Mouse (Mus musculus) heart, postnatal 4 days (tissue): ENCODE measurements around the gene Cxcl15. TPM values are rescaled to one million over a fixed set of nuclear protein-coding genes. Genes with fewer than 3 reads are reported as not detected.
A peak's percentile ranks its signal among the peaks of the same experiment; 100 is the strongest.
"Not testable (repeated sequence)": the region's sequence is repeated elsewhere in the genome, so short reads cannot be mapped to it uniquely, and the experiment has no call there.

Source experiments
- DNase-seq: peaks from one replicate; pipeline ENCODE4 v3.0.0; 2021
- microRNA-seq, 2 experiments: library from miRNA; unstranded; fragments of <30 nt; microRNA quantifications; one replicate each; pipeline ENCODE4 v1.2.0; 2021 to 2022
- total RNA-seq, 2 experiments: library from RNA; stranded (reverse); gene quantifications; 2 replicates each; pipeline ENCODE4 v1.2.3; 2021

Gene Cxcl15
- total RNA-seq, 2 experiments from 2014 or later = not detected

DNA sequence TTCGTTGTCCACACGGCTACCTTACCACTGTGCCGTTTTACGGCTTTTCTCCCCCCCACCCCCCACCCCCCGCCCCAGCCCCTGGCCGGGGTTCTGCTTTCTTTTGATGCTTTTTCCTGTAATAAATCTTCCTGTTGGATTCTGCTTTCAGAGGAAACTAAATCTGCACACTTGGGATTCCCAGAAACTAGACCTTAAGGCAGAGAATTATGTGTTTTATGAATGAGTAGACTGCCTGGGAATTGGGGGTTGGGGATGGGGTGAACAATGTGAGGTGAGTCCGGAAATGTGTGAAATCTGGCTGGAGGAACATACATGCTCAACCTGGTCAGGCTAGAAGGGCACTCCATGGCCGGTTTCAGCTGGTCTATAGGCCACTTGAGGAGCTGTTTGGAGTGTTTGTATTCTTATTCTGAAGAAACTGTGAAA is 4.2 kb upstream of the Cxcl15 start:
- DNase-seq = no peak

DNA sequence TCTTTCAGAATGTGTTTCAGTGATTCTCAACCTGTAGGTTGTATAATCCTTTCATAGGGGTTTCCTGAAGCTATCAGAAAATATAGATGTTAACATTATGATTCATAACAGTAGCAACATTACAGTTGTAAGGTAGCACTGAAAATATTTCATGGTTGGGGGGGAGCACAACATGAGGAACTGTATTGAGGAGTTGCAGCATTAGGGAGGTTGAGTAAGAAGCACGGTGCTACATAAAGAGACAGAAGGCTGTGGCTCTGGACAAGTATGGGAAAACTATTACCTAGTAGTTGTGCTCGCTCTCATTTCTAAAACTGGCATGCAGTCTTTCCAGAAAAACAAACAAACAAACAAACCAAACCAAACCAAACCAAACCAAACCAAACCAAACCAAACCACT is 1.1 kb downstream of the Cxcl15 start:
- DNase-seq = not testable (repeated sequence)

DNA sequence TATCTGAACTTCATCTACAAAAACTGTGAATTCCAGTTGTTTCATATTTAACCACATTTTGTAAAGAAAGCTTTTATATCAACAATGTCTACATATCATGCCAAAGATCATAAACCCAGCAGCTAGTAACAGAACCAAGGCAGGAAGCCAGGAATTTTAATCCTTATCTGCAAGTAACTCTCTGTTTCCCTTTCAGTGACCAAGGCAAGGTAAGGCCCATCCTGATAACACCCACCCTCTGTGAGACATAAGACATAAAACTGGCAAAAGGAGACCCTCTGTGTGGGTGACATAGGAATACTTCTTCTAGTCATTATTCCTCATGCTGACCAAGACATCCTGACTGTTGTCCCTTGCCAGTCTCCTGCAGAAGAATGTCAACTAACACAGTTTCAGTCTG is 10.2 kb downstream of the Cxcl15 start:
- no peak for DNase-seq

DNA sequence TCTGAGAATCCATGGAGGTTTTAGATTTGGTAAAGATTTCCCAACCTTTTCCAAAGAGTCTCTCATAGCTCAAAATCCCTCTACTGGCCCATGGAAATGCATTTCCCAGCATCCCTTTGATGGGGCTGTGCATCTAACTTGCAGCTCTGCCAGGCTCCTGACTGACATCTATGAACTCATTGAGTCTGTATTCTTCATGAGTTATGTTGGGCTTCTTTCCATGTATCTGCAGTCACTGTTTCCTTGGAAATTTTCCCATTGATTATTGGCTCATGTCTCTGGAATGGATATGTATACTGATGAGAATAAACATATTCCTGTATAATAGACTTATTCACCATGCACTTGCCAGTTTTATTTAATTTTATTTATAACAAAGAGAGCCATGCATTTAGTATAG is 11.7 kb downstream of the Cxcl15 start:
- DNase-seq = no peak

DNA sequence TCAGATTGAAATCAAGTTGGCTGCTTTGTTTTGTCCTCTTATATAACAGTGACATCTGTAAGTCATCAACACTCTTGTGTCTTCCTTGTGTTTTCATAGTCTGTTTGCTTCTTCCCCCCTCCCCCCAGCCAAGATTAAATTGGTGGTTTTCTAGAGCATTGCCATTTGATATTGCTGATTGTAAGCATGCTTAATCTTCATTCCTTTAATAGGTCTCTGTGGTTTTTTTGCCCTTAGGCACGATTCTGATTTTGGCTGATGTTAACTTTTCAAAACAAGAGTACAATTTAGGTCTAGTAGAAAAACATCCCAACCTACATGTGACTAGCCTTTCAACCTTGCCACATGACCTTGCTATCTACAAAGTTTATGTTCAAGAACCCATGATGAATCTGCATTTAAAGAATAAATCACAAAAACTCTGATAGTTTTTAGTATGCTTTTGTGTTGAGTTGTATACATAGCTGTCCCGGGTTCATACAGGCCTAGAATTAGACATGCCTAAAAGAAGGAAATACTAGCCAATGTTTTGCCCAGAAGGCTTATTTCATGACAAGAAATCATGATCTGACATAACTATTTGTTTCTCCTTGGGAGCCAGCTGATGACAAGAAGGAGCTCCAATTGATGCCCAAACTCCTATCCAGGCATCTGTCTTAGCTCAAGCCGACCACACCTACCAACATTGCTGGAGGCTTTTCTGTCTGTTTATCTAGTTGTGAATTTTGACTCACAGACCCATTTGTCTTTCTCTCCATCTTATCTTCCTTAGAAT is 13.0 kb downstream of the Cxcl15 start:
- DNase-seq = no peak

DNA sequence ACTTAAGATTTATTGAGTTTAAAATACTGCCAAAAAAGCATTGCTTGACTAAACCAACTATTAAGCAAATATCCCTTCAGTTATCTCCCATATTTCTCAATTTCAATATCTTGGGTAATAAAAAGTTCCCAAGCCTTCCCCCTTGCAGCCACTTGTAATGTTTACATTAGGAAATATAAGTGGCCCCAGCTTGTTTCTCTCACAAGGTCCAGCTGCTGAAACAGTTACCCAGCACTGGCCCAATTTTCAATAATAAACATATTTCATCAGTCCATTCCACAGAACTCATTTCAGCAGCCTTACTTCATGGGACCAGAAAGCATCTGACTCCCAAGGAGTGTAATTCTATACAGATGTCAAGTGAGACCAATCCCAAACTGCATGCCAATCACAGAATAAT is 25.4 kb downstream of the Cxcl15 start:
- no peak for DNase-seq

DNA sequence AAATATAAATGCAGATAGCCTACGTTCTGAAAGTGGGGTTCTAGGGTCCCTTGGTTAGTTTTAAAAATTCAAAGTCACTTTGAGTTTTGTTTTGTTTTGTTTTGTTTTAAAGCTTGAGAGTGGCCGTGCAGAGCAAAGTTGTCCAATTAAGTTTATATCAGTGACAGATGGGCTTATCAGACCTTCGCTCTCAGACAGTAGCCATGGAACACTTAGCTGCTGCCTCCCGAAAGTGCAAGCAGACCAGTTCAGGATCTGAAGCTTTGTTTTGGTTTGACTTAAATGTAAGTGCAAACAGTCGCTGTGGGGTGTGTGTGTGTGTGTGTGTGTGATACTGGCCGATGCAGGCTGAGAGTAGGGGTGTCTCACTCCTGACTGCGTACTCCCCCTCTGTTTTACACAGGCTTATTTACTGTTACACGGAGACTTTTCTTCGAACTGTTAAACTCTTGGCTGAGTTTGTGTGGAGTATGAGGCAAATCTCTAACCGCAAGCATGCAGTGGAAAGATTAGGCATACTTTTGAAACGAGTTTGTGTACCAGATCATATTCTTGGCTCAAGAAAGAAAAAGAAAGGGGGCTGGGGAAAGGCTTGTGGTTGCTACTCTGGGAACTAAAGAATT is 37.9 kb downstream of the Cxcl15 start:
- DNase-seq = peak; percentile 10

DNA sequence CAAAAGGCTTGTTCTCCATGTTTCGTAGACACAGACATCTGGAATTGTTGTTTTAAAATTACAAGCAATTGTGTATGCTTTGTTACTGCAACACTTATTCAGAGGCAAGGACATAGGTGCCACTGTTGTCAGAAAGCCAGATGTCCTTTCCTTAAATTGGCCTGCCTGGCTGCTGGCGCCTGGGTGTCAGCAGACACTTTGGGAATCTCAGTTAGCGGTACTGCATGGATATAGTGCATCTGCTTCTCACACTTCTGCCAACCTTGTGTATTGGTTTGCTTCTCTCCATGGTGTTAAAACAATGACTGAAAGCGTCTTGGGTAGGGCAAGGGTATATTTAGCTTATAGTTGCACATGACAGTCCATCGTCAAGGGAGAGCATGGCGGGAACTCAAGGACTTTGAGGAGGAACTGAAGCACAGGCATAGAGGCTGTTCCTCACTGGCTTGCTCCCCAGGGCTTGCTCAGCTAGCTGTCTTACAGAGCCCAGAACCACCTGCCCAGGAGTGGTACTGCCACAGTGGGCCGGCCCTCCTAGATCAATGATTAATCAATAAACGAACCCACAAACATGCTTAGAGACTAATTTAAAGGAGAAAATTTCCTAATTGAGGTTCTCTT is 38.5 kb downstream of the Cxcl15 start:
- DNase-seq = no peak

DNA sequence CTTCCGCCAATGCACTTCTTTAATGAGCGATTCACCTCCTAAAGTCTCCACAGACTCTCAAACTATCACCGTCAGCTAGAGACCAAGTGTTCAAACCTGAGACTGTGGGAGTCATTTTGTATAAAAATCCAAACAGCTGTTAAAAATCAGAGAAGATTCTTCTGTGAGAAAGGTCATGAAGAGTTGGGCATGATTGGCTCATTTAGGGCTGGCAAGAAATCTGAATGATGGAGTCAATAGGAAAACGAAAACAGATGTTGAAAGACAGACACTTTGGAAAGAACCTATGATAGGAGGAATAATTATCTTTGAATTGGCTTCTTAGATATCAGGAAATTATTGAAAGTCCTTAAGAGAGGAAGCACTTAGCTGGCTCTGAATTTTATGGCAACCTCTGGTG is 40.1 kb downstream of the Cxcl15 start:
- DNase-seq = no peak

DNA sequence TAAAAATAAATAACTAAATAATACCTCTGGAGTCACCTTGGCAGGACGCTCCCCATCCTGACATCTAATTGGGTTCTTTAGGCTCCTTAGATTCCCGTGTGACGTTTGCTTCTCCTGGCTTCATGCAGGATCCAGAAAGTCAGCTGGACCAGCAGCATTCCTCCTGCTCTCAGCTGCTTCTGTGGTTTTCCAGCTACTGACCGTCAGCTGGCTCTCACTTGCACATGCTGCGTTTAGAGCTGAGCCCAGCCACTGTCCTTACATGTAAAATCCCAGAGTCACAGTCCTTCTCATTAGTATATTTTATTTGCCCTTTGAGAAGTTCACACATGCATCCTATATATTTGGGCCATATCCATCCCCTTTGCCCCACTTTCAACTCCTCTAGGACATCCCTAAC is 44.2 kb downstream of the Cxcl15 start:
- DNase-seq = peak; percentile 47

DNA sequence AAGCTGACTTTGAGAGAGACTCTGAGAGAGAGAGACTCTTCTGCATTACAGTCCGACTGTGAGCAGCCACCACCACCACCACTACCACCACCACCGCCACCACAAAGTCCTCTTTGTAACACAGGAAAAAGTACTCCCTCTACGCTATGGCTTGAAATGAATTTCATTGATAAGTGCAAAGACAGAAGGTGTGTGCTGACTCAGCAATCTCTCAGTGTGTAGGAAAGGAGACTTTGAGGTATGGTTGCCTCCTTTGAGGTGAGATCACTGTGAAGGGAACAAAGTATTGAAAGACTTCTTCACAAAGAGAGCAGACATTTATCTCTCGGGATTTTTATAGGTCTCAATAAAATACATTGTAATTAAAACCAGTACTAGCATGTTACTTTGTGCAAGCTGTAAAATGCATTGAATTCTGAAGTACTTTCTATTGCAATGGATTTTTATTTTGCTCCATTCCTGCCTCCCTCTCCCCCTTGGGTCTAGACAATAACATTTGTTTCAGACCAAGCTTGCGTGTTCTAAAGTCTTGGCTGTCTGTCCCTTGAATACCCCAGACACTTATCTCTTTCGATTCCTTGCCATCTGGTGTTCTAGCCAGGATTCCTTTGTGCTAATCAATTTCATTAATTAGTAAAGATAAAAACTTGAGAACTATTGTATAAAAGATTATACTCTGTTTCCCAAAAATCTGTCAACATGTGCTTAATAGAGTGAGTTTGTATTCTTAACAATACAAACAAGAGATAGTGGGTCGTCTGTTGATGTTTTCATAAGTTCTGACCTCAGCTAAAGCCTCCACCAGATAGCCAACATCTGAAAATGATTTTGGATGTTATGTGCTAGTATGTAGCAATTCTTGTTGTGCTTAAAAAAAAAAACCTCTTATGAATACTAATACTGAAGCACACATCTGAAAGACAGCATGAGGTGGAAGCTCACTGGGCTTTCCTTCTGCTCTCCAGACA is 46.9 kb downstream of the Cxcl15 start:
- no peak for DNase-seq

DNA sequence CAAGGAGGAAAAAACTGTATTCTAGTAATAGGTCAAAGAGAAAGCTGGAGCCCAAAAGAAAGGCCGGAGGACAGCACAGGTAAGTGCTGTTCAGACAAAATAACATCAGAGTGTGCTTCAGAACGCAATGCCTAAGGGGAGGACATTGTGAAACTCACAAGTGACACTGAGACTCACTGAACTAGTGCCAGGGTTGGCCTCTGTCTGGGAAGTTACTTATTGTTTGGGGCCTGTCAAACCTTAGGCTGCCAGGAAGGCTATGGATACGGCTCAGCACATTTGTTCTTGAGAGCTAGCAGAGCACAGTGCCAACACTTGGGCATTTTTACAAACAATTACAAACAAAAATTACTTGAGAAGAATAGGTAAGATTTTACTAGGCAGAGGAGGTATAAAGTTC is 49.6 kb downstream of the Cxcl15 start:
- no peak for DNase-seq

DNA sequence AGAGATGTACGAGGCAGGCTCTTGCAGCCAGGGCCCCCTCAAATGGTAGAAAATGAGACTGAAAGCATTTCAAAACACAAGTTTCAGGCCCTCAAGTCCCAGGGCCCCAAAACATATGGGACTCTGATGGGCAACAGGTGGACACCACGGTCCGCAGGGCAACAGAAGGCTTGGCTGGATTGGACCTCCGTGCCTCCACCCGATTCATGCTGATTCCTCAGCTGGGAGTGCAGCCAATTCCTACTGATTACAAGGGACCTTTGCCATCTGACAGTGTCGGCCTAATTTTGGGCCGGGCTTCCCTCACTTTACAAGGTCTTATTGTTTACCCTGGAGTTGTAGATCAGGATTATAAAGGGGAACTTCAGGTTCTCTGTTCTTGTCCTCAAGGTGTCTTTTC is 55.8 kb downstream of the Cxcl15 start:
- DNase-seq = not testable (repeated sequence)

DNA sequence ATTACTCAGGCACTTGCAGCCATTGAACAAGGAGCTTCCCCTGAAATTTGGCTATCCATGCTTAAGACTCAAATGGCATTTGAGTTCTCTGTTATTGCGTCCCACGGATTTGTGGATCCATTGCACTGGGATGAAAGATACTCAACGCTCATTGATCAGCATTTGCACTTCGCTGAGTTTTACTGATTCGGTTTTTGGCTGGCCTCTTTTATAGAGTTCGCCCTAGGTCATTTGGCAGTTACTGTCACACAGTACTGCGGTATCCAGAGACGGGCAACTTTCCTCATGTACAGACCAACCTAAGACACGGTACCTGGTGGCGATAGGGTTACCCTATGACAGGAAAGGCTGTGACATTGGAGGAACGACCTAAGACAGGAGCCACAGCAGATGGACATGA is 57.1 kb downstream of the Cxcl15 start:
- DNase-seq = not testable (repeated sequence)

Small RNA genes lying within 50 kb of the gene (microRNA-seq; reads per million reads assigned to microRNA genes)
- gene Gm24322 = 0 reads per million in 2 experiments

Other genes starting within 250 kb of the Cxcl15 start
- gene 5830473C10Rik, start 233.4 kb upstream of the Cxcl15 start, total RNA-seq = not detected
- gene Rassf6, start 153.9 kb upstream of the Cxcl15 start, total RNA-seq = under 1 TPM; 0.17 to 0.23 TPM
- gene Cxcl5, start 35.2 kb upstream of the Cxcl15 start, total RNA-seq = not detected
- 1 to 10 TPM; 1.7 to 2.9 TPM for gene Ppbp, start 26.0 kb upstream of the Cxcl15 start, total RNA-seq
- 10 to 100 TPM; 21.6 to 22.8 TPM for gene Pf4, start 22.1 kb upstream of the Cxcl15 start, total RNA-seq
- not detected for gene Cxcl3, start 8.4 kb upstream of the Cxcl15 start, total RNA-seq
- under 1 TPM; 0.45 to 0.72 TPM for gene Cxcl1, start 96.7 kb downstream of the Cxcl15 start, total RNA-seq
- gene Cxcl2, start 109.3 kb downstream of the Cxcl15 start, total RNA-seq = not detected
- 10 to 100 TPM; 17.6 to 19.2 TPM for gene Mthfd2l, start 136.6 kb downstream of the Cxcl15 start, total RNA-seq
- under 1 TPM; 0.47 to 0.60 TPM for gene Epgn, start 232.9 kb downstream of the Cxcl15 start, total RNA-seq